Mouse (Mus musculus) lung, embryonic 15.5 days (tissue): ENCODE results near the gene Thada. TPM values are rescaled to one million over a fixed set of nuclear protein-coding genes. Genes with fewer than 3 reads are reported as not detected.
"Not testable (repeated sequence)": the region's sequence is repeated elsewhere in the genome, so short reads cannot be mapped to it uniquely, and the experiment has no call there.

ENCODE experiments used
- ATAC-seq: fragments of 200-750 bp; cut with Nextera tagmentation; 2 replicates; pipeline ENCODE4 v1.8.0; 2017; ENCODE audit warnings: moderate number of reproducible peaks, borderline replicate concordance; ENCODE audit not compliant: low FRiP score, low TSS enrichment; ENCODE audit errors: extremely low read depth
- H3K27ac ChIP-seq: fragments of 300-500 bp; sonication (generic); 2 replicates; pipeline ENCODE4 v1.5.1; 2015; ENCODE audit warnings: moderate library complexity, mild to moderate bottlenecking, inconsistent platforms
- H3K27me3 ChIP-seq: fragments of 300-500 bp; sonication (generic); 2 replicates; pipeline ENCODE4 v1.6.1; 2015; ENCODE audit warnings: inconsistent platforms
- H3K36me3 ChIP-seq: fragments of 300-500 bp; sonication (generic); 2 replicates; pipeline ENCODE4 v1.6.1; 2015; ENCODE audit warnings: inconsistent platforms
- H3K4me1 ChIP-seq: fragments of 300-500 bp; sonication (generic); 2 replicates; pipeline ENCODE4 v1.6.1; 2015; ENCODE audit warnings: inconsistent platforms
- H3K4me2 ChIP-seq: fragments of 300-500 bp; sonication (generic); 2 replicates; pipeline ENCODE4 v1.6.1; 2015; ENCODE audit warnings: inconsistent platforms, mild to moderate bottlenecking, moderate library complexity
- H3K4me3 ChIP-seq: fragments of 300-500 bp; sonication (generic); 2 replicates; pipeline ENCODE4 v1.5.1; 2015; ENCODE audit warnings: mild to moderate bottlenecking, inconsistent platforms
- H3K9ac ChIP-seq: fragments of 300-500 bp; sonication (generic); 2 replicates; pipeline ENCODE4 v1.6.1; 2015; ENCODE audit warnings: inconsistent platforms
- H3K9me3 ChIP-seq: fragments of 300-500 bp; sonication (generic); 2 replicates; pipeline ENCODE4 v1.6.1; 2016; ENCODE audit warnings: inconsistent platforms
- WGBS: fragments of 180-500 bp; shearing (Covaris S2); methylation state at CpG from one replicate; pipeline ENCODE4 v1.1.7; 2015; 5-methylcytosine and 5-hydroxymethylcytosine counted together
- polyA plus RNA-seq: library from polyadenylated mRNA; unstranded; fragments of >200 nt; fragmentation: Nextera tagmentation; extraction: Ambion mirVana; gene quantifications from 2 replicates; pipeline ENCODE4 v1.2.1, GENCODE M21; 2015

Gene Thada
- polyA plus RNA-seq, 1 experiment from 2014 or later: 10.0 TPM

DNA sequence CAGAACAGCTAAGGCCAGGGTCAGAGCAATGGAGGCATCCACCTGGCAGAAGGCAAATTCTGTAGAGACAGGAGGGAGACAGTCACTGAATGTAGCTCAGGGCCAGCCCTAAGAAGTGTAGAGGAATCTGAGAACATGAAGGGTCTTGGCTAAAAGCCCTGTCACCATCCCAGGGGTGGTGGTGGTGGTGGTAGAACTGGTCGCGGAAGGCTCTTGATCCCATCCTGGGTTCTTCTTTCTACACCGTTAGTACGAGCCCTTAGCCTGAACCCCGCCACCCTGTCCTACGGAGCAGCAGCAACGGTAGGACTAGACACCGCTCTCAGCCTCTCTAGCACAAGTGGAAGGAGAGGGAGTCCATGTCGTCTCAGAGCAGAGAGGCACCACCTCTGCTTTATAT, 272.6 kb downstream of the Thada start:
- peaks cover 20% of the 10 kb centered on the region for H3K4me1 ChIP-seq
- ATAC-seq: no peak
- H3K4me3 ChIP-seq: no peak overlapping the region
- no peaks in the 10 kb centered on the region for H3K9me3 ChIP-seq
- H3K27ac ChIP-seq: no peak overlapping the region
- 80% methylated on average over 9 of the region's 9 CpGs for WGBS
- no peaks in the 10 kb centered on the region for H3K27me3 ChIP-seq
- no peak overlapping the region for H3K4me2 ChIP-seq
- 0 out of 2 replicates have a peak, but pooled peaks cover 2% of the 10 kb centered on the region for H3K36me3 ChIP-seq
- H3K9ac ChIP-seq: no peak overlapping the region

DNA sequence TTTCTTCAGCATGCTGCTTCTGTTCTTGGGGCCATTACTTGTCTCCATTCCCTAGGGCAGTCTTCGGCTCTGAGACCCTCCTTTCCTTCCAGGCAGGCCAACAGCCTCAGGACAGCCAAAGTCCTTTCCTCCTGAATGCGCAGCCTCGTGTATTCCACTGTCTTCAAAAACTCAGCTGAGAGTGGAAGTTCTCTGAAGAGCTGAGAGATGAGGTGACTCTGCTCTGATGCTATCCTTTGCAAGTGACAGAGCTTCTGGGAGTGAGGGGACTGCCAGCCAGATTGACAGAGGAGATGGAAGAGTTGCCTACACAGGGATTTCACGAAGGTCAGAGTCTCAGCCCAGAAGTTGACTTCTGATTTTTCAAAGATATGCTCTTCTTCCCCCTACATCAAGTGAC, 274.1 kb downstream of the Thada start:
- 0 out of 2 replicates have a peak overlapping the region, but pooled peaks have one; percentile 9 for H3K27ac ChIP-seq
- no peak overlapping the region for H3K4me3 ChIP-seq
- ATAC-seq: no peak
- H3K4me1 ChIP-seq: peaks cover 15% of the 10 kb centered on the region
- no peak overlapping the region for H3K9ac ChIP-seq
- no peaks in the 10 kb centered on the region for H3K27me3 ChIP-seq
- WGBS: 86% methylated on average over 4 of the region's 4 CpGs
- H3K4me2 ChIP-seq: no peak overlapping the region
- H3K36me3 ChIP-seq: 0 out of 2 replicates have a peak, but pooled peaks cover 2% of the 10 kb centered on the region
- no peaks in the 10 kb centered on the region for H3K9me3 ChIP-seq

DNA sequence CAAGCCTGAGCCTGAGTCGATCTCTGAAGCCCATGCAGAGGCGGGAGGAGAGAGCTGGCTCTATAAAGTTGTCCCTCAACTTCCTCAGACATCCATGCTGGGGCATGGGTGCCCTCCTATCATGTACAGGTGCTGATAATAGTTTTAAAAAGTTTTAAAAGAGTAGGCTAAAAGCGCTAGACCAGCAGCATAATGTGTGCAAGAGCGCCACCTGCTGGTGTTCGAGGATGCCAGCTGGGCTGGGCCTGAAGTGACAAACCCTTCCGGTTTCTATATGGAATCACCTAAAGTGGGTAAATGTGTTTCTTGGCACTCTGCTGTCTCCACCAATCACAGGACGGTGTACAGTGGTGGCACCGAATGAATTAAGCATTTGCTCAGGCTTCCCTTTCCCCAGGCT, 275.1 kb downstream of the Thada start:
- Histone ChIP-seq H3K9me3 (no peaks in the 10 kb centered on the region), H3K4me3 (no peak overlapping the region), H3K4me2 (no peak overlapping the region), H3K27ac (no peak overlapping the region), H3K9ac (no peak overlapping the region), H3K4me1 (peaks cover 15% of the 10 kb centered on the region), H3K27me3 (no peaks in the 10 kb centered on the region), H3K36me3 (0 out of 2 replicates have a peak, but pooled peaks cover 2% of the 10 kb centered on the region)
- WGBS: 22% methylated on average over 8 of the region's 8 CpGs
- no peak for ATAC-seq

GRCm38 (mm10) chr17:84189127-84189854, 276.7 kb downstream of the Thada start:
- peaks cover 15% of the 10 kb centered on the region for H3K4me1 ChIP-seq
- 70% methylated on average over 5 of the region's 5 CpGs for WGBS
- H3K27me3 ChIP-seq: no peaks in the 10 kb centered on the region
- H3K4me2 ChIP-seq: peak overlapping the region; percentile 94
- peak overlapping the region; percentile 71; the same call in 1 of the 2 replicates for H3K9ac ChIP-seq
- peak overlapping the region; percentile 100 for H3K27ac ChIP-seq
- H3K4me3 ChIP-seq: no peak overlapping the region
- H3K36me3 ChIP-seq: peaks cover 2% of the 10 kb centered on the region; the same call in 1 of the 2 replicates
- H3K9me3 ChIP-seq: no peaks in the 10 kb centered on the region
- ATAC-seq: no peak

- Histone ChIP-seq H3K36me3 (peaks cover 2% of the 10 kb centered on the region; the same call in 1 of the 2 replicates), H3K27me3 (no peaks in the 10 kb centered on the region), H3K4me3 (peak overlapping the region; percentile 77), H3K4me1 (peaks cover 17% of the 10 kb centered on the region), H3K27ac (peak overlapping the region; percentile 100), H3K9ac (peak overlapping the region; percentile 71), H3K9me3 (no peaks in the 10 kb centered on the region), H3K4me2 (peak overlapping the region; percentile 94)
- peak; percentile 91 for ATAC-seq
- WGBS: 1% methylated on average over 36 of the region's 38 CpGs
Measured at GRCm38 (mm10) chr17:84188374-84188961, 277.5 kb downstream of the Thada start.

DNA sequence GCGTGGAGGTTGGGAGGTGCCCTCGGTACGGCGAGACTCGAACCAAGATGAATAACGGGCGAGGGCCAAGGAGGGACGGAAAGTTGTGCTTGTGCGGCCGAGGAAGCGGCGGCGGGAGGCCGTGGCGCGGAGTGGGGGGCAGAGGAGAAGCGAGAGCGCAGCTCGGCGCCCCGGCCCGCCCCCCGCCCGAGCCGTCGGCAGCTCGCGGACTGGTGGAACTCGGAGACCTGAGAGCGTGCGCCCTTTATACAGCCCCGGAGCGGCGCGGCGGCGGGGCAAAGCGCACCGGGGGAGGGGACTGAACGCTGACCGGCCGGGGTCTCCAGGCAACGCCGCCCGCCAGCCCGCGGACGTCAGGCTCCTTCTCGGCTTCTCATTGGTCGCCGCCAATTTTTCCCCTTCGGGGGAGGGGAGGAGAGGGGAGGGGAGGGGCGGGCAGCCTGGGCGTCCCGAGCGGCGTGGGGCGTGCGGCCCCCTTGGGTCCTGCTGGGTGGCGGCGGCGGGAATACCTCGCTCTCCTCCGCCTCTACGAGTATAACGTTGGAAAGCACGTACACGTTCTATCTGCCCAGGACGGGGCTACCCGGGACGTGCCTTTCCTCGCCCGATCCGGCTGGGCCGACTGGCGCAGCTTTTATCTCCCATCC, 278.2 kb downstream of the Thada start, which contains the start of gene Zfp36l2:
TSS of gene Zfp36l2 (minus strand) at position 221 of the 647 bp plus-strand sequence.
- H3K27me3 ChIP-seq: no peaks in the 10 kb centered on the region
- peaks cover 2% of the 10 kb centered on the region; the same call in 1 of the 2 replicates for H3K36me3 ChIP-seq
- H3K4me2 ChIP-seq: peak within 1 kb of the TSS; percentile 94
- H3K4me3 ChIP-seq: peak within 1 kb of the TSS; percentile 87
- ATAC-seq: peak; percentile 89
- H3K9ac ChIP-seq: peak within 1 kb of the TSS; percentile 91
- whole genome bisulfite sequencing: under 1% methylated on average over 47 of the region's 76 CpGs
- H3K27ac ChIP-seq: peak within 1 kb of the TSS; percentile 100
- no peaks in the 10 kb centered on the region for H3K9me3 ChIP-seq
- peaks cover 24% of the 10 kb centered on the region for H3K4me1 ChIP-seq

DNA sequence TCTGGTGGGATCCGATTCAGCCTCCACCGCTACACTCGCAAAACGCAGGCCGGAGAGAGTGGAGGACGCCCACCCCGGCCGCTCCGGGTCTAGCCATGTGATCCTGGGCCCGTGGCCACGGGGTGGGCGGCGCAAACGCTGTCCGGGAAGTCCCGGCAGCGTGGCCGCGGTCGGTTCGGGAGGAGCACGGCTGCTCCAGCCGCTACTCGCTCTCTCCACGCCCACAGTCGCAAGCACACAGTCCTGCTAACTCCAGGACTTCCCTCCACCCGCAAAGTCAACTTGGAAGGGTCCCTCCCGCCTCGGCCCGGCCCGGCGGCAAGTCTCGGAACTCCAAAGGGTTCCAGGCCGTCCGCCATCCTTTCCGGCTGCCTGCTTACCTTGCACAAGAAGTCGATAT, 278.7 kb downstream of the Thada start:
- Histone ChIP-seq H3K4me3 (peak overlapping the region; percentile 87), H3K9ac (peak overlapping the region; percentile 91), H3K27ac (peak overlapping the region; percentile 100), H3K4me1 (peaks cover 29% of the 10 kb centered on the region), H3K4me2 (peak overlapping the region; percentile 94)
- not testable (repeated sequence) for H3K27me3 ChIP-seq, H3K36me3 ChIP-seq, H3K9me3 ChIP-seq
- 0% methylated on average over 15 of the region's 37 CpGs for WGBS
- peak; percentile 21 for ATAC-seq

- Histone ChIP-seq H3K27ac (peak overlapping the region; percentile 96), H3K9ac (peak overlapping the region; percentile 91), H3K4me1 (peaks cover 36% of the 10 kb centered on the region), H3K9me3 (no peaks in the 10 kb centered on the region), H3K4me2 (peak overlapping the region; percentile 73), H3K4me3 (peak overlapping the region; percentile 87), H3K36me3 (peaks cover 2% of the 10 kb centered on the region; the same call in 1 of the 2 replicates), H3K27me3 (no peaks in the 10 kb centered on the region)
- no peak for ATAC-seq
- under 1% methylated on average over 79 of the region's 80 CpGs for WGBS
Measured at GRCm38 (mm10) chr17:84186451-84187202, 279.4 kb downstream of the Thada start.

DNA sequence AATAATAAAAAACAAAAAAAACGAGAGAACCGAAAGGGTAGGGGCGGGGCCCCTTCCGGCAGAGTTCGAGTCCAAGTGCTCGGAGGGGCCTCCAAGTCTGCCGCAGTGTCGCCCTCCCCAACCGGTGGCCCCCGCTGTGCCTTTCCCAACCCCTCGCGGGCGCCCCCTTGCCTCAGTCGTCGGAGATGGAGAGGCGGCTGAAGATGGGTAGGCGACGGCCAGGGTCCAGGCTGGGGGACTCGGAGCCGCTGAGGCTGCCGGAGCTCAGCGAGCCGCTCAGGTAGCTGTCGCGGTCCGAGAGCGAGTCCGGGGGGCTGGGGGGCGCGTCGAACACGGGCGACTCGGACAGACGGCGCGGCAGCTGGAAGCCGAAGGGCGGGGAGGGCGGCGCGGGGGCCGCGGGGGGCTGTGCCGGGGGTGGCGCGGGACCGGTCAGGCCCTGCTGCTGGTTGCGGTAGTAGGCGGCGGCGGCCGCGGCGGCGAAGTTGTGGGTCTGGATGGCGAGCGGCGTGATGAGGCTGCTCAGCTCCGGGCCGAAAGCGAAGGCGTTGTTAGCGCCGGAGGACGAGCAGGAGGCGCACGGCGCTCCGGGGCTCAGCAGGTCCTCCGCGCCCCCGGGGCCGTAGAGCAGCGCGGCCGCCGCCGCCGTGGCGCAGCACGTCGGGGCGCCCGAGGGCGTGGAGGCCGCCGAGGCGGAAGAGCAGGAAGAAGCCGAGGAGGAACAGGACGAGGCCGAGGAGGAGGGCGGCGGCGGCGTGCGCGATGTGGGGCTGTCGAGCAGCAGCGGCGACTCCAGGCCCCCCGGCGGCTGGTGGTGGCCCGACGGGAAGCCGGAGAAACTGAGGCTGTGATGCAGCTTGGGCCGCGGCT, 280.2 kb downstream of the Thada start:
- ATAC-seq: no peak
- Histone ChIP-seq H3K9ac (peak overlapping the region; percentile 91), H3K36me3 (no peaks in the 10 kb centered on the region; the same call in 1 of the 2 replicates), H3K4me2 (peak overlapping the region; percentile 73), H3K4me1 (peaks cover 44% of the 10 kb centered on the region), H3K9me3 (no peaks in the 10 kb centered on the region), H3K4me3 (peak overlapping the region; percentile 87), H3K27me3 (no peaks in the 10 kb centered on the region), H3K27ac (peak overlapping the region; percentile 96)
- WGBS: under 1% methylated on average over 93 of the region's 108 CpGs

GRCm38 (mm10) chr17:84185011-84185411, 281.0 kb downstream of the Thada start:
- WGBS: 1% methylated on average over 7 of the region's 7 CpGs
- H3K27me3 ChIP-seq: no peaks in the 10 kb centered on the region
- peak overlapping the region; percentile 91 for H3K9ac ChIP-seq
- no peaks in the 10 kb centered on the region for H3K9me3 ChIP-seq
- peak overlapping the region; percentile 73 for H3K4me2 ChIP-seq
- H3K27ac ChIP-seq: peak overlapping the region; percentile 96
- H3K36me3 ChIP-seq: no peaks in the 10 kb centered on the region; the same call in 1 of the 2 replicates
- H3K4me3 ChIP-seq: peak overlapping the region; percentile 87
- peaks cover 50% of the 10 kb centered on the region for H3K4me1 ChIP-seq
- ATAC-seq: no peak
